Mouse (Mus musculus): Measurements from ENCODE around the gene Chn1.

GRCm38 (mm10) chr2:73593101-73593439, 182.1 kb downstream of the Chn1 start:
- TF ChIP-seq POLR2A (IDR thresholded peaks at IDR 0.05; ENCODE audit: control insufficient read depth in 1 of 2, insufficient read depth in 1 of 2, low read depth in 1 of 2, low read length in 2 of 2, poor library complexity in 1 of 2) (no peak), NRF1 (IDR thresholded peaks at IDR 0.05; ENCODE audit: insufficient read depth, low read depth, low read length, poor library complexity, severe bottlenecking) (no peak), ZNF384 (IDR thresholded peaks at IDR 0.05; ENCODE audit: low read depth, low read length) (no peak), USF1 (IDR thresholded peaks at IDR 0.05; ENCODE audit: low read depth, low read length) (no peak), MXI1 (IDR thresholded peaks at IDR 0.05; ENCODE audit: low read depth, low read length) (no peak), KAT2A (conservative IDR thresholded peaks at IDR 0.05; ENCODE audit: low read depth, low read length) (no peak), CTCF (IDR thresholded peaks at IDR 0.05 in 2 of 3, conservative IDR thresholded peaks at IDR 0.05 in 1 of 3; ENCODE audit: control insufficient read depth in 1 of 3, insufficient read depth in 1 of 3, low read depth in 2 of 3, low read length in 3 of 3, poor library complexity in 1 of 3, severe bottlenecking in 1 of 3) (no peak), ZMIZ1 (IDR thresholded peaks at IDR 0.05; ENCODE audit: low read depth, low read length) (no peak), CHD1 (IDR thresholded peaks at IDR 0.05; ENCODE audit: low read depth, low read length) (no peak), TCF12 (IDR thresholded peaks at IDR 0.05; ENCODE audit: low read depth, low read length) (no peak), MAFK (IDR thresholded peaks at IDR 0.05; ENCODE audit: borderline replicate concordance, low read depth, low read length) (no peak), GABPA (IDR thresholded peaks at IDR 0.05; ENCODE audit: low read depth, low read length) (no peak), RAD21 (IDR thresholded peaks at IDR 0.05; ENCODE audit: low read depth, low read length) (no peak)

Data from MEL (cell line).